Mouse (Mus musculus): ENCODE data around the gene Tmem138. TPM values are rescaled to one million over a fixed set of nuclear protein-coding genes. Genes with fewer than 3 reads are reported as not detected.

Gene Tmem138
- 11.7 and 12.7 TPM in 2 replicates for polyA plus RNA-seq (2012; rRNA removed)

- WGBS: under 1% methylated on average over 44 of the region's 44 CpGs
- peaks cover 2% of the 10 kb centered on the region; the same call in 1 of the 2 replicates for H3K36me3 ChIP-seq (ENCODE audit: control insufficient read depth, insufficient read depth, low read length)
- TF ChIP-seq POLR2A (IDR thresholded peaks at IDR 0.05; ENCODE audit: low read depth, low read length) (peak; percentile 65), CTCF (conservative IDR thresholded peaks at IDR 0.05; ENCODE audit: insufficient read depth, insufficient read length, low read depth, low read length) (peak; percentile 49)
- H3K27ac ChIP-seq (ENCODE audit: insufficient read depth, low read depth, low read length): peak within 1 kb of the TSS; percentile 86
- peak; percentile 97 for DNase-seq
- peaks cover 3% of the 10 kb centered on the region; the same call in 1 of the 2 replicates for H3K4me1 ChIP-seq (ENCODE audit: control insufficient read depth, insufficient read depth, low read length)
- H3K4me3 ChIP-seq (ENCODE audit: insufficient read depth, low read depth, low read length): peak within 1 kb of the TSS; percentile 63
- H3K27me3 ChIP-seq (replicated peaks; ENCODE audit: control insufficient read depth, insufficient read depth, low read length): no peaks in the 10 kb centered on the region
Observed at GRCm38 (mm10) chr19:10576690-10577561, at the start of gene Tmem138, which contains the start of gene Cyb561a3. TSS of gene Tmem138 (minus strand) at chr19:10577362. TSS of gene Cyb561a3 (plus strand) at chr19:10577172.

DNA sequence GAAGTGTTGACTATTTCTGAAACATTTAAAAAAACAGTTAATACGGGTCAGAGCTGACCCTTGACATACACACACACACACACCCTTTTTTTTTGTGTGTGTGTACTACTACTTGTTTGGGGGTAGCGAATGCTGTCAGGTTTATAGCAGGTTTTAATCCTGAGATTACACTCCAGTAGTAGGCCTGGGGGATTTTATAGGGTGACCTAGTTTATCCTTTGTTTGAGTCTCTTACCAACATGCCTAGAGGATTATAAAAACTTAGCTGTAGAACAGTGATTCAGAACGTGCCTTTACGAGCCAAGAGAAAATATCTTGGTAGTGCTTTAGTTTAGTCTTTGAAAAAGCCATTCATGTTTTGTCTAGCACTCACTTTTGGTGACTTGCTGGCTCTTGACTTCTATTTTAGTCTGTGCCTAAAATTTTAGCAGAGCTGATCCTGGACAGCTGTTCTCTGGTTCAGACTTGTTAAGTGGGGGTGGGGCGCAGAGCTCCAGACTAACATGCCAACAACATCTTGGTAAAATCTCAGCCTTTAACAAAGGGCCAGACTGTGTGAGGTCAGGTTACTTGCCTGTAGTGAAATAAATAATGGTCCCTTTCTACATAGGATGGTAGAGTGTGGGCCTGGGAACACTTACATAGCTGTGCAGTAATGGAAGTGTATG is 31.5 kb upstream of the Tmem138 start:
- H3K27ac ChIP-seq (ENCODE audit: insufficient read depth, low read depth, low read length): no peak overlapping the region
- H3K27me3 ChIP-seq (replicated peaks; ENCODE audit: control insufficient read depth, insufficient read depth, low read length): no peaks in the 10 kb centered on the region
- H3K4me1 ChIP-seq (ENCODE audit: control insufficient read depth, insufficient read depth, low read length): peaks cover 8% of the 10 kb centered on the region; the same call in 1 of the 2 replicates
- 77% methylated on average over 5 of the region's 5 CpGs for WGBS
- TF ChIP-seq POLR2A (IDR thresholded peaks at IDR 0.05; ENCODE audit: low read depth, low read length) (no peak), CTCF (conservative IDR thresholded peaks at IDR 0.05; ENCODE audit: insufficient read depth, insufficient read length, low read depth, low read length) (no peak)
- DNase-seq: no peak
- H3K4me3 ChIP-seq (ENCODE audit: insufficient read depth, low read depth, low read length): no peak overlapping the region
- H3K36me3 ChIP-seq (ENCODE audit: control insufficient read depth, insufficient read depth, low read length): peaks cover 9% of the 10 kb centered on the region

GRCm38 (mm10) chr19:10605901-10606622 is 28.9 kb upstream of the Tmem138 start:
- H3K27me3 ChIP-seq (replicated peaks; ENCODE audit: control insufficient read depth, insufficient read depth, low read length): no peaks in the 10 kb centered on the region
- TF ChIP-seq POLR2A (IDR thresholded peaks at IDR 0.05; ENCODE audit: low read depth, low read length) (no peak), CTCF (conservative IDR thresholded peaks at IDR 0.05; ENCODE audit: insufficient read depth, insufficient read length, low read depth, low read length) (no peak)
- H3K27ac ChIP-seq (ENCODE audit: insufficient read depth, low read depth, low read length): peak overlapping the region; percentile 78
- peaks cover 13% of the 10 kb centered on the region; the same call in 1 of the 2 replicates for H3K4me1 ChIP-seq (ENCODE audit: control insufficient read depth, insufficient read depth, low read length)
- H3K36me3 ChIP-seq (ENCODE audit: control insufficient read depth, insufficient read depth, low read length): peaks cover 3% of the 10 kb centered on the region
- H3K4me3 ChIP-seq (ENCODE audit: insufficient read depth, low read depth, low read length): peak overlapping the region; percentile 93
- peak; percentile 26 for DNase-seq
- 4% methylated on average over 20 of the region's 20 CpGs for WGBS

GRCm38 (mm10) chr19:10605293-10605900 is 28.2 kb upstream of the Tmem138 start, which contains the start of the genes Ddb1 and Tkfc:
TSS of gene Ddb1 (plus strand) at chr19:10605327.
TSS of gene Tkfc (minus strand) at chr19:10605654.
- peak; percentile 99 for DNase-seq
- TF ChIP-seq CTCF (conservative IDR thresholded peaks at IDR 0.05; ENCODE audit: insufficient read depth, insufficient read length, low read depth, low read length): peak; percentile 50
- TF ChIP-seq POLR2A (IDR thresholded peaks at IDR 0.05; ENCODE audit: low read depth, low read length): peak; percentile 93
- under 1% methylated on average over 49 of the region's 49 CpGs for WGBS

GRCm38 (mm10) chr19:10604534-10604933 is 27.4 kb upstream of the Tmem138 start:
- 12% methylated on average over 3 of the region's 3 CpGs for WGBS
- no peaks in the 10 kb centered on the region for H3K27me3 ChIP-seq (replicated peaks; ENCODE audit: control insufficient read depth, insufficient read depth, low read length)
- peak overlapping the region; percentile 92 for H3K27ac ChIP-seq (ENCODE audit: insufficient read depth, low read depth, low read length)
- no peak for DNase-seq
- H3K36me3 ChIP-seq (ENCODE audit: control insufficient read depth, insufficient read depth, low read length): peaks cover 3% of the 10 kb centered on the region
- peak overlapping the region; percentile 68 for H3K4me3 ChIP-seq (ENCODE audit: insufficient read depth, low read depth, low read length)
- no peak for TF ChIP-seq CTCF (conservative IDR thresholded peaks at IDR 0.05; ENCODE audit: insufficient read depth, insufficient read length, low read depth, low read length)
- no peak for TF ChIP-seq POLR2A (IDR thresholded peaks at IDR 0.05; ENCODE audit: low read depth, low read length)
- peaks cover 13% of the 10 kb centered on the region; the same call in 1 of the 2 replicates for H3K4me1 ChIP-seq (ENCODE audit: control insufficient read depth, insufficient read depth, low read length)

More at GRCm38 (mm10) chr19:10605293-10605900, 28.2 kb upstream of the Tmem138 start, which contains the start of the genes Ddb1 and Tkfc:
- Histone ChIP-seq H3K4me3 (ENCODE audit: insufficient read depth, low read depth, low read length) (peak within 1 kb of the TSS; percentile 93), H3K27ac (ENCODE audit: insufficient read depth, low read depth, low read length) (peak within 1 kb of the TSS; percentile 98), H3K36me3 (ENCODE audit: control insufficient read depth, insufficient read depth, low read length) (peaks cover 3% of the 10 kb centered on the region), H3K27me3 (replicated peaks; ENCODE audit: control insufficient read depth, insufficient read depth, low read length) (no peaks in the 10 kb centered on the region), H3K4me1 (ENCODE audit: control insufficient read depth, insufficient read depth, low read length) (peaks cover 13% of the 10 kb centered on the region; the same call in 1 of the 2 replicates)

All from kidney, adult 2 months (tissue).